Mouse (Mus musculus) T-cell, adult 2 months (primary cell): ENCODE measurements around the gene Smok3b.

Source experiments
- DNase-seq: peaks from one replicate; pipeline ENCODE4 v3.0.0; 2022; ENCODE audit warnings: low spot score

Gene Smok3b

DNA sequence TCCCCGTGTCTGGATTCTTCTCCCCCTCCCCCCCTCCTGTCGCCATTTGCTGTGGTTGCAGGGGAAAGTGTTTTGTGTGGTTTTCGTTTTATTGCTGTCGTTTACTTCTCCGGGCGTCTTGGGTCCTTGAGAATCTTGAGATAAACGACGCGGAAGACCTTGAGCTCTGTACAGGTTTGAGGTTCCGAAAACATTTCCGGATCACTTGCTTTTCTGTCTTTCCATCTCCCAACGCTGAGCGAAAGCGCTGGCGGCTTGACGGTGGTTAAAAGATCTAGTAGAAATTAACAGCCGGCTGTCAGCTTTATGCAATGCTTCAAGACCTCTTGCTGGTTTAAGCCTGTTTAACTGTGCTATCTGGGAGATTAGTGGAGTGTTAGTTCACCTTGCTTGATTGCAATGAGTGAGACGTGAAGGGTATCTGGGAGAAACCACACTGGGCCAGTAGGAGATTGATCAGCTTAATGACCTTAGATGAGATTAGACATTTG lies 64.2 kb downstream of the Smok3b start:
- DNase-seq: peak; percentile 67

- DNase-seq: no peak
Measured at GRCm38 (mm10) chr5:138086842-138087241, 65.6 kb downstream of the Smok3b start.

- no peak for DNase-seq
Measured at GRCm38 (mm10) chr5:138088366-138088765, 67.1 kb downstream of the Smok3b start.

GRCm38 (mm10) chr5:138089108-138089551 lies 67.9 kb downstream of the Smok3b start:
- DNase-seq: no peak

DNA sequence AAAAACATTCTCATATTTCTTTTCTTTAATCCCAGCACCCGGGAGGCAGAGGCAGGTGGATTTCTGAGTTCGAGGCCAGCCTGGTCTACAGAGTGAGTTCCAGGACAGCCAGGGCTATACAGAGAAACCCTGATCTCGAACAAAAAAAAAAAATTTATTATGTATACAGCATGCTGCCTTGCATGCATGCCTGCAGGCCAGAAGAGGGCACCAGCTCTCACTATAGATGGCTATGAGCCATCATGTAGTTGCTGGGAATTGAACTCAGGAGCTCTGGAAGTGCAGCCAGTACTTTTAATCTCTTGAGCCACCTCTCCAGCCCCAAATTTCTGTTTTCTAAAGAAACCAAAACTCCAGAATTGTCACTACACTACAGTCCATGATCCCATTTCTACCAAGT lies 69.0 kb downstream of the Smok3b start:
- DNase-seq: peak; percentile 16

DNA sequence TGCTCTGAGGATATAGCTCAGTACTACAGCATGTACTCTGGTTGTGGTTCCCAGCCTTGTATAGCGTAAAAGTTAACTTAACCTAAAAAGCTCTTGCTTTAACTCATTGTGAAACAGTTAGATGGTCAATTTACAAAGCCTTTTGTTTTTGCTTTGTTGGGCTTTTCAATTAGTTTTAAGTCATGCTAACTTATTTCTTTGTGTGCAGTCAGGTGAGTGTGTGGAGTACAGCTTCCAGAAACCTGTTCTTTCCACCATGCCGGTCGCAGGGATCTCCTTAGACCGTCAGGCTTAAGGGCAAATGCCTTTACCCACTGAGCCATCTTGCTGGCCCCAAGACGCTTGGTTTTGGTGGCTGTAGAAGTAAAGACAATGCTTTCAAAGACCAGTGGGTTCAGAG lies 69.5 kb downstream of the Smok3b start:
- DNase-seq: no peak

DNA sequence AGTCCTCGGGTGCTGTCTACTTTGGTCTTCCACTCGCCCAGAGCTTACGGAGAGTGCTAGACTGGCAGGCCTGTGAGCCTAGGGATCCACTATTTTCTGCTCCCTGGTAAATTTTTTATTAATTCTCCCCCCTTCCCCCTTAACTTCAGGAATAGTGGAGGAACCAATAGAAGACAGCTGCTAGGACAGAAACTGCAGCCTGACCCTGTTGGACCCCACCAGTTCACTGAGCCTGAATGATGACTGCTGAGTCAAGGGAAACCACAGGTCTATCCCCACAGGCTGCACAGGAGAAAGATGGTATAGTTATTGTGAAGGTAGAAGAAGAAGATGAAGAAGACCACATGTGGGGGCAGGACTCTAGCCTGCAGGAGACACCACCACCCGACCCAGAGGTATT lies 71.5 kb downstream of the Smok3b start:
- no peak for DNase-seq

DNA sequence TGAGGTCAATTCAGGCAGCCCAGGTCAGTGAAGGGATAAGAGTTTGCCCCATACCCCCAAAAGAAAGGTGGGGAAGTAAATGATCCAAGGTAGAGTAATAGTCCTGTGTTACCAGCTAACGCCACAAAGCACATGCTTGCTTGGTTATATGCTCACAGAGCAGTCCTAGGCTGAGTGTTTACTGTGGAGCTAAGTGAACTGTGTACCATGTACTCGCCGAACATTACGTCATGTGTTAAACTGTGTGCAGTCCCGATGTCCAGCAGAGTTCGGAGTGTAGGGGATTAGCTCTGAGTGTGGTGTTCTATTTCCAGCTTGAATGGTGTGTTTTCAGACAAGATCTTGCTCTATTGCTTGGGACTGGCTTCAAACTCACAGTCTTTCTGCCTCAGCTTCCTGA lies 73.2 kb downstream of the Smok3b start:
- no peak for DNase-seq
